Mouse (Mus musculus) kidney, postnatal 10 days (tissue): ENCODE measurements at regions not wholly inside any gene's neighbourhood (a gene's known extent, or its start where the extent isn't known, plus 50 kb on each side); places are given as distances from the start of the nearest gene placed in this dataset.

ENCODE experiments used
- DNase-seq: peaks from one replicate; pipeline ENCODE4 v3.0.0; 2021; ENCODE audit warnings: mixed read lengths

DNA sequence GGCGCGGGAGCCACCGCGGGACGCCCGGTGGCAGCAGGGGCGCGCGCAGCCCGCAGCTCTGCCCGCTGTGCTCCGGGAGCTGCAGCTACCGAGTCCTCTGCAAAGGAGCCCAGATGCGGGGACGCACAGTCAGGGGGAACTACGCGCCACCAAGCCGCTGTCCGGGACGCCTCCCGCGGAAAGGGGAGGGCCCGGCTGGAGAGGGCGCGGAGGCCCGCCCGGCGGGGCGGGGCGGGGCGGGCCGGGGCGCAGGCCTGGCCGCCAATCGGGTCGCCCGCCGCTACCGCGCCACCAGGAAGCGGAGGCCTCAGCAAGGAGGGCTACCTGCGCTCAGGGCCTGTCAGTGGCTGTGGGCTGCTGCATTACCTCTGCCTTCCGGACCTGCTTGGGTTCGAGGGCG, 1156.9 kb downstream of the Gm10330 start:
- DNase-seq, result peak; percentile 2
